Mouse (Mus musculus) liver, embryonic 16.5 days (tissue): ENCODE measurements around the gene Klrc3. TPM values are rescaled to one million over a fixed set of nuclear protein-coding genes. Genes with fewer than 3 reads are reported as not detected.
"Not testable (repeated sequence)": the region's sequence is repeated elsewhere in the genome, so short reads cannot be mapped to it uniquely, and the experiment has no call there.

Source experiments
- ATAC-seq: fragments of 200-750 bp; cut with Nextera tagmentation; 2 replicates; pipeline ENCODE4 v1.8.0; 2017; ENCODE audit warnings: low read depth, mild to moderate bottlenecking, moderate number of reproducible peaks, moderate library complexity
- H3K27ac ChIP-seq: fragments of 300-500 bp; sonication (generic); 2 replicates; pipeline ENCODE4 v1.5.1; 2014; ENCODE audit warnings: mild to moderate bottlenecking, low read length
- H3K27me3 ChIP-seq: fragments of 300-500 bp; sonication (generic); 2 replicates; pipeline ENCODE4 v1.6.1; 2014; ENCODE audit warnings: low read depth, low read length, mixed read lengths; ENCODE audit not compliant: control insufficient read depth, insufficient read depth
- H3K36me3 ChIP-seq: fragments of 300-500 bp; sonication (generic); 2 replicates; pipeline ENCODE4 v1.6.1; 2014; ENCODE audit warnings: mild to moderate bottlenecking; ENCODE audit not compliant: control insufficient read depth, insufficient read depth
- H3K4me1 ChIP-seq: fragments of 300-500 bp; sonication (generic); 2 replicates; pipeline ENCODE4 v1.6.1; 2014; ENCODE audit warnings: low read depth, low read length, mixed read lengths; ENCODE audit not compliant: control insufficient read depth
- H3K4me2 ChIP-seq: fragments of 300-500 bp; sonication (generic); 2 replicates; pipeline ENCODE4 v1.6.1; 2014; ENCODE audit warnings: low read depth, low read length, mixed read lengths
- H3K4me3 ChIP-seq: fragments of 300-500 bp; sonication (generic); 2 replicates; pipeline ENCODE4 v1.5.1; 2014; ENCODE audit warnings: low read depth, mild to moderate bottlenecking, low read length
- H3K9ac ChIP-seq: fragments of 300-500 bp; sonication (generic); 2 replicates; pipeline ENCODE4 v1.6.1; 2014; ENCODE audit warnings: low read depth, low read length
- H3K9me3 ChIP-seq: fragments of 300-500 bp; sonication (generic); replicated peaks from 2 replicates; pipeline ENCODE4 v1.6.1; 2016; ENCODE audit warnings: low read length; ENCODE audit not compliant: control insufficient read depth
- WGBS: fragments of 180-500 bp; shearing (Covaris S2); extraction: QIAGEN DNeasy Blood & Tissue Kit; methylation state at CpG from one replicate; pipeline ENCODE4 v1.1.7; 2014; ENCODE audit not compliant: insufficient replicate concordance; 5-methylcytosine and 5-hydroxymethylcytosine counted together
- polyA plus RNA-seq: library from polyadenylated mRNA; unstranded; fragments of >200 nt; fragmentation: Nextera tagmentation; extraction: Ambion mirVana; gene quantifications from 2 replicates; pipeline ENCODE4 v1.2.1, GENCODE M21; 2015

The Klrc3 gene
- not detected in 2 replicates for polyA plus RNA-seq

DNA sequence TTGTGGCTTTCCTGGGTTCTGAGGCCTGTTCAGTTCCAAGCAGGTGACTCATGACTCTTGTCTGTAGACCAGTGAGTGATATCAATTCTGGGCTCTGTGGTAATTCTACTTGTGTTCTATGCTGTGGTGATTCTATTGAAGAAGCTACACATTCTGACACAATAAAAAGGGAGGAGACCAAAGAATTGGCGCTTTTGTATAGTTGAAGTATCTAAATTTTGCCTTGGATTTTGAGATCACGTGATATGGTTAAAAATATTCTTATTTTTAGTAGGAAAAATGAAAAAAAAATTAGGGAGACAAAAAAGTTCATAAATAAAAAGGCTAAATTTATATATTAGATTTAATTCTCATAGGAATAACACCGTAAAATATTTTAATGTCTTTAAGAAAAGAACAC is at the start of gene Klrc3:
Gene Klrc3 (minus strand): TSS at position 101 of the 400 bp plus-strand sequence.
- not testable (repeated sequence) for H3K4me2 ChIP-seq, H3K4me1 ChIP-seq, H3K36me3 ChIP-seq, H3K4me3 ChIP-seq, H3K9ac ChIP-seq, H3K9me3 ChIP-seq, ATAC-seq, H3K27me3 ChIP-seq, H3K27ac ChIP-seq
- WGBS: 62% methylated on average over 3 of the region's 3 CpGs

DNA sequence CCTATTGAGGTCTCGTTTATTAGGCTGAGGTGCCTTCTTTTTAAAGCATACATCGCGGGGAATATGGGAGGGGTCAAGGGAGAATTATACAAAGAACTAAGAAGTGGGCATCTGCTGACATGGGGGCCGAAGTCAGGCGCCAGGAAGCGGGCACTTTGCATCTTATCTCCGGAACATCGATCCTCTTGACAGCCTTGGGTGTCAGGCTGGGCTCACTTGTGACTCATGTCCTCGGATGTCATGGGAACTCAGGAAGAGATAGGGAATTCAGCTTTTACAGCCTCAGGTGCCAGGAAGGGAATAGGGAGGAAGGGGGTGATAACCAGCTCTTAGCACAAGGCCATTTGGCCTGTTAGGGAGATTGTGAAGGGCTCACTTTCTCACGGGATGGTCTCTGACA is 48.3 kb upstream of the Klrc3 start:
- not testable (repeated sequence) for H3K9me3 ChIP-seq, H3K9ac ChIP-seq, ATAC-seq, H3K27me3 ChIP-seq, H3K4me3 ChIP-seq, H3K4me1 ChIP-seq, H3K36me3 ChIP-seq, H3K27ac ChIP-seq, H3K4me2 ChIP-seq
- 42% methylated on average over 10 of the region's 10 CpGs for WGBS

DNA sequence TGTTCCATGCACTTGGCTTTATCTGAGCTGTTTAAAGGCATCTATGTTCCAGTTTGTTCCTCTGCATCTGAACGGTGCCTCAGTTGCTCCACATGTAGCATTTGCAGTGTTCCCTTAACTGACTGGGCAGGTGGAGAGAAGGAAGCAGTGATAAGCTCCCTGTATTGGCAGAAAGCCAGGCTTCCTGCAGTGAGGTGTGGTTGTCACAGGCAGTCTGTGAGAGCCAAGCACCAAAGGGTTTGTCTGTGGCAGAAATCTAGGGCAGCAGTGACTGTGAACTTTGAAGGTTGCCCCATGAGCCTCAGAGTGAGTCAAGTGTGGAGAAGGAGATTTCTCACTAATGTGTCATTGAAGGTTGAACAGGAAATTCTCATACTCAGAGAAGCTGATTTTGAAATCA is 37.2 kb upstream of the Klrc3 start:
- Histone ChIP-seq H3K27ac (no peak overlapping the region), H3K9ac (no peak overlapping the region), H3K4me2 (no peak overlapping the region), H3K9me3 (no peaks in the 10 kb centered on the region), H3K4me3 (no peak overlapping the region), H3K4me1 (no peaks in the 10 kb centered on the region), H3K27me3 (no peaks in the 10 kb centered on the region), H3K36me3 (no peaks in the 10 kb centered on the region)
- 0 out of 2 replicates have a peak, but pooled peaks have one; percentile 27 for ATAC-seq
- WGBS: 36% methylated on average over 1 of the region's 1 CpGs

GRCm38 (mm10) chr6:129678873-129679272 is 35.7 kb upstream of the Klrc3 start, which contains the start of gene Klrc1:
TSS of gene Klrc1 (minus strand) at chr6:129678973.
- no peaks in the 10 kb centered on the region for H3K36me3 ChIP-seq
- ATAC-seq: no peak
- 60% methylated on average over 3 of the region's 3 CpGs for WGBS
- no peaks in the 10 kb centered on the region for H3K4me1 ChIP-seq
- H3K4me2 ChIP-seq: no peak within 1 kb of the TSS
- H3K4me3 ChIP-seq: no peak within 1 kb of the TSS
- H3K27ac ChIP-seq: no peak within 1 kb of the TSS
- H3K27me3 ChIP-seq: no peaks in the 10 kb centered on the region
- H3K9ac ChIP-seq: no peak within 1 kb of the TSS
- H3K9me3 ChIP-seq: no peaks in the 10 kb centered on the region

GRCm38 (mm10) chr6:129661301-129661700 is 18.2 kb upstream of the Klrc3 start:
- H3K4me2 ChIP-seq, H3K9ac ChIP-seq, H3K9me3 ChIP-seq, H3K4me3 ChIP-seq, H3K4me1 ChIP-seq, H3K27ac ChIP-seq, H3K36me3 ChIP-seq, H3K27me3 ChIP-seq, ATAC-seq: not testable (repeated sequence)
- WGBS: no CpG with 5 or more reads among the region's 3 CpGs

DNA sequence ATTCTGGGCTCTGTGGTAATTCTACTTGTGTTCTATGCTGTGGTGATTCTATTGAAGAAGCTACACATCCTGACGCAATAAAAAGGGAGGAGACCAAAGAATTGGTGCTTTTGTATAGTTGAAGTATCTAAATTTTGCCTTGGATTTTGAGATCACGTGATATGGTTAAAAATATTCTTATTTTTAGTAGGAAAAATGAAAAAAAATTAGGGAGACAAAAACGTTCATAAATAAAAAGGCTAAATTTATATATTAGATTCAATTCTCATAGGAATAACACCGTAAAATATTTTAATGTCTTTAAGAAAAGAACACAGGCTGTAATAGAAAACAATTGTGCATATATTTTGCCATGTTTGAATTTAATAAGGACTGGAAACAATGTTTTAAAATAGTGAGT is 17.5 kb upstream of the Klrc3 start, which contains the start of gene Klrc2:
Gene Klrc2 (minus strand): TSS at position 101 of the 400 bp plus-strand sequence.
- not testable (repeated sequence) for H3K36me3 ChIP-seq, H3K4me3 ChIP-seq, H3K4me1 ChIP-seq, H3K9ac ChIP-seq, H3K9me3 ChIP-seq, ATAC-seq, H3K27ac ChIP-seq, H3K4me2 ChIP-seq, H3K27me3 ChIP-seq
- WGBS: 61% methylated on average over 4 of the region's 4 CpGs

GRCm38 (mm10) chr6:129644054-129644453 is 917 bp upstream of the Klrc3 start:
- H3K36me3 ChIP-seq, H3K4me3 ChIP-seq, H3K4me2 ChIP-seq, H3K27me3 ChIP-seq, H3K4me1 ChIP-seq, H3K9me3 ChIP-seq, H3K27ac ChIP-seq, H3K9ac ChIP-seq, ATAC-seq: not testable (repeated sequence)
- WGBS: 70% methylated on average over 2 of the region's 3 CpGs

DNA sequence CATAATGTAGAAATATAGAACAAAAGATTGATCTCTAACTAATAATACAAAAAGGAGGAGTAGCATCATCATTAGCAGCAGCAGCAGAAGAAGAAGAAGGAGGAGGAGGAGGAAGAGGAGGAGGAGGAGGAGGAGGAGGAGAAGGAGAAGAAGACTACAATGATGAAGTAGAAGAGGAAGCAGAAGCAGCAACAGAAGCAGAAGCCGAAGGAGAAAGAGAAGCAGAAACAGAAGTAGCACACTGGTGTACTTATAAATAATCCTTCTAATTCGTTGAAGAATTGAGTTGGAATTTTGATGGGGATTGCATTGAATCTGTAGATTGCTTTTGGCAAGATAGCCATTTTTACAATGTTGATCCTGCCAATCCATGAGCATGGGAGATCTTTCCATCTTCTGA is 12.1 kb downstream of the Klrc3 start:
- not testable (repeated sequence) for H3K9ac ChIP-seq, H3K27me3 ChIP-seq, H3K36me3 ChIP-seq, H3K9me3 ChIP-seq, H3K4me1 ChIP-seq, H3K4me3 ChIP-seq, ATAC-seq, H3K4me2 ChIP-seq, H3K27ac ChIP-seq
- 42% methylated on average over 2 of the region's 2 CpGs for WGBS

GRCm38 (mm10) chr6:129623735-129624134 is 19.4 kb downstream of the Klrc3 start, which contains the start of gene Klrk1:
TSS of gene Klrk1 (minus strand) at chr6:129623864.
- Histone ChIP-seq H3K9ac (no peak within 1 kb of the TSS), H3K27ac (no peak within 1 kb of the TSS), H3K27me3 (no peaks in the 10 kb centered on the region), H3K9me3 (no peaks in the 10 kb centered on the region), H3K4me1 (no peaks in the 10 kb centered on the region), H3K4me3 (no peak within 1 kb of the TSS), H3K36me3 (no peaks in the 10 kb centered on the region), H3K4me2 (no peak within 1 kb of the TSS)
- no peak for ATAC-seq
- WGBS: 48% methylated on average over 4 of the region's 4 CpGs
